Mouse (Mus musculus) cerebellum, adult 9-11 months (tissue): ENCODE results near the gene Six2.

ENCODE experiments used
- DNase-seq: peaks from one replicate; pipeline ENCODE4 v3.0.0; 2022

Gene Six2

DNA sequence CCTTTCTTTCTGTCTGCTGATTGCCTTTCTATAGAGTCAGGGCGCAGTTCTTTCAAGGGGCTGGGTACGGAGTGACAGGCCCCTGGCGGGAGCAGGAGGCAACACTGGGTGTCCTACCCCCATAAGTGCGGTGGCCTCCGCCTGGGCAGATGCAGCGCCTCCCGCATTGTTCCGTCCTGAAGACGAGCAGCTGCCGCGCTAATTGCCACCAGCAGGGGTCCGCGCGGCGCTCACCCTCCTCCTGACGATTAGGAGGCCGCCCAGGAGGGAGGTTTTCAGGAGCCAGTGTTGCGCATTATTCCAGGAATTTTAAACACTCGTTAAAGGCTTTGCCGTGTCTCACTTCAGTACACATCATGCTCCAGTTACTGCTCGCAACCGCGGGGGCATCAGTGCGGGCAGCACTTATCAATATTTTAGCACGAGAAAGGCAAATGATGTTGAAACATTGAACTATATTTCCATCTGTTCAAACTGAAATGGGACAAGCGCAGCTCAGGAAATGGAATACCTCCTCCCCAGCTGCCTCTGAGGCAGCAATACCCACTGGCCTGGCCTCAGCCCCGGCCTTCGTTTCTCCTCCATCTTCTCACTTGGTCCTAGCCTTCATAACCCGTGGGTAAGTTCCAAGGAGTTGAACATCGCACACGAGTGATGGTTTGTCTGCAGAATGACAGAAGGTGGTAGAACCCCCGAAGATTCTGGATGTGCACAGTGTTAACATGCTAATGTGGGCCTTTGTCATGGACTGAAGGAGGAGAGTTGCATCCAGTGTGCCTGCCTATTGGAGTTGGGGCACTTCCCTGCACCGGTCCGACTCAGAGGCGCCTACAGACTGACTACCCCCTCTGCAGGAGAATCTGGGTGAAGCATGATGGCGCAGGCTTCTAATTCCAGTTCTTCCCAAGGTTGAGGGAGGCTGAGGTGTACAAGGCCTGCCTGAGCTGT lies 42.1 kb downstream of the Six2 start:
- peak; percentile 33 for DNase-seq

DNA sequence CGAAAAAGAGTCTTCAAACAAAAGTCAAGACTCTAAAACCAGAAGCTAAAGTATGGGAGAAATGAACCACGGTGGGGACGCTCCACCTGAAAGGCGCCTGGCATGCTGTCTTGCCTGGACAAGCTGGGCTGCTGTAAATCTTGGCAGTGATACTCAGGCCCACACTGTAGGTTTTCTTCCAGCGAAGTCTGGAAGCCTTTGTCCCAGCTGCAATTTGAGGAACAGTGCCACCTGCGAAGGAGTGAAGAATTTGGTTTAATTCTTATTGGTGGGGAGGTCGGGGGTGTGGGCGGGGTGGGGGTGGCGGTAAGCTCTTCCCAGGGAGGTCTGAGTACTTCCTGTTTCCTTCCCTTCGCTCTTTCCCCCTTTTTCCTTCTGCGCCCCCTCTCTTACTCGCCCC lies 42.8 kb downstream of the Six2 start:
- no peak for DNase-seq

DNA sequence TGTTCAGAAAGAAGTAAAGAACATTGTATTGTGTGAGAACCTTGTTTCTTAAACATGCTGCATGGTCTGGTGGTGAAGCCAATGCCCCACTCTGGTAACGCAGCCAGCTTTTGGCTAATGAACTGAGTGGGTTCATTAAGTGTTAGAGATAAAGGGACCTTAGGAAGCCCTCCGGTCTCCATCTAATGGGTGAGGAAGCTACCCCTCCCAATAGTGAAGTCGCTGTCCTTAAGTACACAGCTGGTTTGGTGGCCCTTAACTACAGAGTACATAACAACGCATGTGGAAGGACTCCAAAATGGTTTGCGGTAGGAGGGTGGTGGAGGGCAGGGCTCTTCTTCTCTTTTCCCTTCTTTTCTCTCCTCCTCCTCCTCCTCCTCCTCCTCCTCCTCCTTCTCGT lies 50.2 kb downstream of the Six2 start:
- DNase-seq: no peak
